Mouse (Mus musculus): ENCODE data around the gene Opn1sw.

DNA sequence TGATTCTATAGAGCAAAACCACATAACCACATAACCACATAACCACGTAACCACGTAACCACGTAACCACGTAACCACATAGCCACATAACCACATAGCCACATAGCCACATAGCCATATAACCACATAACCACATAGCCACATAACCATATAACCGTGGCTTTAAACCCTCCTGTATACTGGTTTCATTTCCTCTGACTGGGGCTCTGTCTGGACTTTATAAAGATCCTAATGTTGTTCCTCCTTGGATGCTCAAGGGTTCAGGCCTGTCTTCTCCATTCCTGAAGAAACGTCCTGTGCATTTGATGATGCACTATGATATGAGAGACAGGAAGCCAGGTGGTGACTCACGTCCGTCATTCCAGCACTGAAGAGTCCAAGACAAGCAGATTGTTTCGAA is 61.3 kb downstream of the Opn1sw start:
- no peak for TF ChIP-seq GATA1 (IDR thresholded peaks at IDR 0.05; ENCODE audit: low read length)
- no peak for TF ChIP-seq TAL1 (IDR thresholded peaks at IDR 0.05; ENCODE audit: low read length)
